Mouse (Mus musculus): ENCODE data around the gene Krt32. TPM values are rescaled to one million over a fixed set of nuclear protein-coding genes. Genes with fewer than 3 reads are reported as not detected.

The Krt32 gene
- not detected for total RNA-seq (2021)
- long read RNA-seq, experiment 1 = 0 reads
- long read RNA-seq, experiment 2 = 0 reads

GRCm38 (mm10) chr11:100087861-100088260 is at the start of gene Krt32:
Krt32 (minus strand) TSS chr11:100088226.
- no peak for DNase-seq (ENCODE audit: low spot score in 2 of 2)

- DNase-seq (ENCODE audit: low spot score in 2 of 2) = no peak
These were observed 49.7 kb upstream of the Krt32 start for GRCm38 (mm10) chr11:100137693-100138092.

GRCm38 (mm10) chr11:100136559-100136958 is 48.5 kb upstream of the Krt32 start:
- DNase-seq (ENCODE audit: low spot score in 2 of 2) = no peak

- DNase-seq (ENCODE audit: low spot score in 2 of 2) = no peak
These were observed 47.7 kb upstream of the Krt32 start, which contains the start of gene Krt15 for GRCm38 (mm10) chr11:100135731-100136130. Krt15 (minus strand) TSS chr11:100135928.

GRCm38 (mm10) chr11:100124901-100125300 is 36.9 kb upstream of the Krt32 start:
- no peak for DNase-seq (ENCODE audit: low spot score in 2 of 2)

- no peak for DNase-seq (ENCODE audit: low spot score in 2 of 2)
These were observed 33.4 kb upstream of the Krt32 start, which contains the start of gene Krt13 for GRCm38 (mm10) chr11:100121466-100121865. Krt13 (minus strand) TSS chr11:100121566.

GRCm38 (mm10) chr11:100120331-100120730 is 32.3 kb upstream of the Krt32 start:
- no peak for DNase-seq (ENCODE audit: low spot score in 2 of 2)

- peak in 1 of 2 experiments; percentile 10 for DNase-seq (ENCODE audit: low spot score in 2 of 2)
These were observed 25.7 kb upstream of the Krt32 start for GRCm38 (mm10) chr11:100113742-100114029.

- DNase-seq (ENCODE audit: low spot score in 2 of 2) = no peak
These were observed 25.1 kb upstream of the Krt32 start for GRCm38 (mm10) chr11:100112935-100113741.

GRCm38 (mm10) chr11:100105576-100106122 is 17.6 kb upstream of the Krt32 start, which contains the start of gene Krt36:
Krt36 (minus strand) TSS chr11:100105626.
- no peak for DNase-seq (ENCODE audit: low spot score in 2 of 2)

GRCm38 (mm10) chr11:100102693-100103429 is 14.8 kb upstream of the Krt32 start:
- DNase-seq (ENCODE audit: low spot score in 2 of 2) = no peak

GRCm38 (mm10) chr11:100100391-100100790 is 12.4 kb upstream of the Krt32 start:
- DNase-seq (ENCODE audit: low spot score in 2 of 2) = no peak

- DNase-seq (ENCODE audit: low spot score in 2 of 2) = no peak
These were observed 9.8 kb upstream of the Krt32 start for GRCm38 (mm10) chr11:100097819-100098218.

- no peak for DNase-seq (ENCODE audit: low spot score in 2 of 2)
These were observed 8.1 kb upstream of the Krt32 start, which contains the start of gene Krt35 for GRCm38 (mm10) chr11:100096141-100096540. Krt35 (minus strand) TSS chr11:100096241.

- no peak for DNase-seq (ENCODE audit: low spot score in 2 of 2)
These were observed 476 bp upstream of the Krt32 start for GRCm38 (mm10) chr11:100088378-100089025.

- no peak for DNase-seq (ENCODE audit: low spot score in 2 of 2)
These were observed 14.2 kb downstream of the Krt32 start for GRCm38 (mm10) chr11:100073873-100074272.

- DNase-seq (ENCODE audit: low spot score in 2 of 2) = no peak
These were observed 20.6 kb downstream of the Krt32 start for GRCm38 (mm10) chr11:100067293-100068036.

- DNase-seq (ENCODE audit: low spot score in 2 of 2) = no peak
These were observed 21.6 kb downstream of the Krt32 start for GRCm38 (mm10) chr11:100066236-100067010.

- DNase-seq (ENCODE audit: low spot score in 2 of 2) = no peak
These were observed 29.2 kb downstream of the Krt32 start for GRCm38 (mm10) chr11:100058875-100059274.
